Mouse (Mus musculus) c-Kit-positive CD71-positive TER-119-positive erythroid progenitor cells, embryonic 14.5 days (primary cell): ENCODE results near the gene Cabp4.
A peak's percentile ranks its signal among the peaks of the same experiment; 100 is the strongest.
"Not testable (repeated sequence)": the region's sequence is repeated elsewhere in the genome, so short reads cannot be mapped to it uniquely, and the experiment has no call there.

Experiments used
- DNase-seq: peaks from one replicate; pipeline ENCODE4 v3.0.0-alpha.2; 2013; ENCODE audit warnings: low spot score

Cabp4 gene

GRCm38 (mm10) chr19:4122411-4123370, 21.1 kb downstream of the Cabp4 start:
- peak; percentile 65 for DNase-seq

DNA sequence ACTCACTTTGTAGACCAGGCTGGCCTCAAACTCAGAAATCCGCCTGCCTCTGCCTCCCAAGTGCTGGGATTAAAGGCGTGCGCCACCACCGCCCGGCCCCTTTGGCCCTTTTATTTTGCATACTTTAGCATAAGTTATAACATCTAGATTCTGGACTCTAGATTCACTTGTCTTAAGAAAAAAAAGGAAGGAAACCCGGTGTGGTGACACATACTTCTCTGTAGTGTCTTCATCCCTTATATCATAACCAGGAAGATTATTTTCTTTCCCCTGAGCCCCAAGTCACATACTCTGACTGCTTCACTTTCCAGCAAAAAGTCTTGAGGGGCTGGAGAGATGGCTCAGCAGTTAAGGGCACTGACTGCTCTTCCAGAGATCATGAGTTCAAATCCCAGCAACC, 21.9 kb downstream of the Cabp4 start:
- DNase-seq = not testable (repeated sequence)

DNA sequence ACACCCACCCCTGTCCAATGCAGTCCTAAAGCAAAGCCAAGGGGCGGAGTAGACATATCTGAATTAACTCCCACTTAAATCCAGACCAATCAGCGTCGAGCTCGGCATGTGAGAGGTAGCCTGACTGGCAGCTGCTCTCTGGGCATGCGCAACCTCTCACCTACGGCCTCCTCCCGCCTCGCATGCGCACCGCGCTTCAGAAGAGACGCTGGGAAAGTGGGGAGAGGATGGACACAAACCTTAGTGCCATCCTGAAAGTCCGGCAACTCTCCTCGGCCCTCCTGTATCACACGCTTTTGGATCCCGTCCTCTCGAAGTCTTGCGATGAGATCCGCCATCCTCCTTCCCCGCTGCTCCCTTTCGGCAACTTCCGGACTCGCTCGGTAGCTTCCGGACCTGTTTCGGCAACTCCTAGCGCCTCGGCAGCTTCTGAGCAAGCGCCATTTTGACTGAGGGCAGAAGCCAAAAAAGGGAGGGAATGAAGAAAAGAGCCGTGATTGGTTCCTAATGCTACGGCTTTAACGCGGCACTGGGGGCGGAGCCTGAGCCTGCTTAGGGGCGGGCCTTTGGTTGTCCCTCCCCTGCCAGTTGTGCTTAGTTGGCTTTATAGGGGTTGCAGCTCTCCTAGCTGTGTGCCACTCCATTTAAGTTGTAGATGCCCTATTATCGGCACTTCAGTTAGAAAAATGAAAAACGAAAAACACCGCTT, 22.6 kb downstream of the Cabp4 start:
- peak; percentile 98 for DNase-seq

GRCm38 (mm10) chr19:4120496-4120895, 23.3 kb downstream of the Cabp4 start:
- DNase-seq = no peak

GRCm38 (mm10) chr19:4119716-4120487, 23.9 kb downstream of the Cabp4 start:
- DNase-seq = no peak

DNA sequence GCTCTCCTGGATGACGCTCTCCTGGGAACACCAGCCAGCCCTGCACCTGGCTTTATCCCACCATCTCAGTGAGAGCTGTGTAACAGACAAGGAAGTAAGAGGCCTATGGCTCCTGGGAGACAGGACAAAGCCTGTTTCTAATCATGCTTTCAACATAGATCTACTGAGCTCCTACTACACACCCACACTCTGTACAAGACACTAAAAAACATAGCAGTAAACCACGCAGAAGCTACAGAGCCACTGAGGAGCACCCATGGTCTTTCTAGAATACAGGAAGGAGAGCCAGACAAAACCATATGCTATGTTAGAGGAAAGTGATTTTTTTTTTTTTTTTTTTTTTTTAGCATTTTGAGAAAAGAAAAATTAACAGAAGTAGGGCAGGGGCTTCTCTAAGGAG, 25.5 kb downstream of the Cabp4 start:
- DNase-seq = no peak

- no peak for DNase-seq
Observed at GRCm38 (mm10) chr19:4117006-4117405, 26.8 kb downstream of the Cabp4 start.

DNA sequence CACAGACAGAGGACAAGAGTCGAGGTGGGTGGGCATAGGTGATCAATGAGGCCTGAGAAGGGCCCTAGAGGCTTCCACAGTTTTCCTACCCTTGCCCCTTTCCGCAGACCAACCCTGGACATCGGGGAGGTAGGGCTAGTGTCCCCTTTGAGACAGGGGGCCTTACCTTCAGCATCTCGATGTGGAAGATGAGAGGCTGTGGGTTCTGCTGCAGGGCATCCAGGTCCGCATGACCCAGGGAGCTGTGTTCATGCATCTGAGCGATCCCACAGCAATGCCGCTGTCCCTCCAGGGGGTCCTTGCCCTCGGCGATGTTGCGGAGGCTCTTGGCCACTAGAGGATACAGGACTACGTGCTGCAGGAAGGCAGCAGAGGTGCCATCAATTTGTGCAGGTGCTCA, 28.0 kb downstream of the Cabp4 start:
- no peak for DNase-seq

DNA sequence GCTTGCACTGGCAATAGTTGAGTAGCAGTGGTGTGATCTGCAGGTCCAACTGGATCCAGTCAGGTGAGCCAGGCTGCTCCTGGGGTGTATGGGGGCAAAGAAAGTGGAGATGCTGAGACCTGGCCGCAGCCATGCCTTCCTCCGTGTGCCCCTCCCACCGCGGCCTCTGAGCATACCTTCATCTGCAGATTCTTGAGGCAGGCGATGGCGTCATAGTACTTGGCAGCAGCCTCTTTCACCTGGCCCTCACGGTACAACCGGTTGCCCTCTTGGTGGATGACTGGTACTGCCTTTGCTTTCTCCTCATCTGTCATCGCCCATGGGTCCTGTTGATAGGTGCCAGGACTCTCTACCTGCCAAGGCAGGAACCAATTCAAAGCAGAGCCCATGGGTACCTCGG, 28.7 kb downstream of the Cabp4 start:
- DNase-seq = no peak

GRCm38 (mm10) chr19:4114551-4114950, 29.3 kb downstream of the Cabp4 start:
- DNase-seq = no peak

- DNase-seq = no peak
Observed at GRCm38 (mm10) chr19:4113806-4114230, 30.0 kb downstream of the Cabp4 start.

GRCm38 (mm10) chr19:4113186-4113805, 30.5 kb downstream of the Cabp4 start:
- no peak for DNase-seq

DNA sequence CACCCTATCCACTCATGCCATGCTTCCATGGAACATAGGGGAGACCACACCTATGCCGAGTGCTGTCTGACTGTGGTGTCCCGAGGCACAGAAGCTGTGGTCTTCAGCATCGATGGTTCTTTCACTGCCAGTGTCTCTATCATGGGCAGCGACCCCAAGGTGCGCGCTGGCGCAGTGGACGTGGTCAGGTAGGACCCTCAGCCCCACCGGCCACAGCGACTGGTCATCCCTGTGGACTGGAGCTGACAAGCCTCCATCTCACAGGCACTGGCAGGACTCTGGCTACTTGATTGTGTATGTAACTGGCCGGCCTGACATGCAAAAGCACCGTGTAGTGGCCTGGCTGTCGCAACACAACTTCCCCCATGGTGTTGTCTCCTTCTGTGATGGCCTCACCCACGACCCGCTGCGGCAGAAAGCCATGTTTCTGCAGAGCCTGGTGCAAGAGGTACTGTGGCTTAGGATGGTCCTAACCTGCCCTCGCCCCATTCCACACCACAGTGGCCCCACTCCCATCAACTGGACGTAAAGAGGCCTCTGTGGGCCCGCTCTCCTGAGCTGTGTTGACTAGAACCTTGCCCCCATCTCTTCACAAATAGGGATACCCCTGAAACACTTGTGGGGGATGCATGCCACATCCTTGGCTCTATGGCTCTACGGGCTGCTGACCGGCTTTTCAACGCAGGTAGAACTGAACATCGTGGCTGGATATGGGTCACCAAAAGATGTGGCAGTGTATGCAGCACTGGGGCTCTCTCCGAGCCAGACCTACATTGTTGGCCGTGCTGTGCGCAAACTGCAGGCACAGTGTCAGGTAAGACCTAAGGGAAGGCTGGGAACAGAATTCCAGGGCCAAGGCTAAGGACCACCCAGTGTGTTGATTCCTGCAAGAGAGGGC, 31.5 kb downstream of the Cabp4 start:
- DNase-seq = no peak

DNA sequence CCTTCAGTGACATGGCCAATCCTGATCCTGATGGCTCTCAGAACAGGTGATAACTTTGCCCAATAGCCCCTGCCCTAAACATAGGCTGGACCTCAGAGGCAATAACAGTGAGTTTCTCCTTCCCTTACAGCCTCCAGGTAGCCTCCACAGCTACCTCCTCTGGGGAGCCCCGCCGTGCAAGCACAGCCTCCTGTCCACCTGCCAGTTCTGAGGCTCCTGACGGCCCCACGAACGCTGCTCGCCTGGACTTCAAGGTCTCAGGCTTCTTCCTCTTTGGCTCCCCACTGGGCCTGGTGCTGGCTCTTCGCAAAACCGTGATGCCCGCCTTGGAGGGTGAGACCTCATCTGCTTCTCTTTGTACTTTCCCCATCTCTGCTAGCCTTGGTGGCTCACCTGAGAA, 35.3 kb downstream of the Cabp4 start:
- no peak for DNase-seq

GRCm38 (mm10) chr19:4106654-4107053, 37.2 kb downstream of the Cabp4 start:
- DNase-seq = no peak

GRCm38 (mm10) chr19:4104675-4105194, 39.1 kb downstream of the Cabp4 start:
- DNase-seq = no peak

DNA sequence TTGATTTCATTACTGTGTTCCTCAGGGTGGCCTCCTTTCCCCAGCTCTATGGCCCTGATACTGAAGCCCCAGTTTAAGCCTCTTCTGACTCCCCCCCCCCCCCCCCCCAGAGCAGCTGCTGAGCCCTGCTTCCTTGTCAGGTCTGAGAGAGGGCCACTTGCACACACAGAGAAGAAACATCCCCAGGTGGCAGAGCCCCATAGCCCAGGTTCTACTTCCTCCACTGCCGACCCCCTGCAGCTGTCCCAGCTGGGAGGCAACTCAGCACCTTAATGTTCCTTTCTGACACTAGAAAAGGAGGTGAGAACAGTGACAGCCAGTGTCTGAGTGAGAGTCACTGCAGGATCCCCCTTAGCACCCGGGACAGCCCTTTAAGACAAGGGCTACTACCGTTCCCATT, 40.0 kb downstream of the Cabp4 start:
- no peak for DNase-seq

GRCm38 (mm10) chr19:4103294-4103693, 40.5 kb downstream of the Cabp4 start:
- DNase-seq = no peak

DNA sequence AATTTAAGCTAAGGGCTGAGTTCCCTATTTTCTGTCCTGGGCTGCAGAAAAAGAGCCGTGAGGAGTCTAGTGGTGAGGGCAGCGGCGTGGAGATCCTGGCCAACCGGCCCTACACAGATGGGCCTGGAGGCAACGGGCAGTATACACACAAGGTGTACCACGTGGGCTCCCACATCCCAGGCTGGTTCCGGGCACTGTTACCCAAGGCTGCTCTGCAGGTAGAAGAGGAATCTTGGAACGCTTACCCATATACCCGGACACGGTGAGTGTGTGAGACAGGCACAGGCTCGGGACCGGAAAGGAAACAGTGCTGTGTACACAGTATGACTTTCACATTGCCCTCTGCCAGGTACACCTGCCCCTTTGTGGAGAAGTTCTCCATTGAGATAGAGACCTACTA, 41.2 kb downstream of the Cabp4 start:
- DNase-seq = no peak

DNA sequence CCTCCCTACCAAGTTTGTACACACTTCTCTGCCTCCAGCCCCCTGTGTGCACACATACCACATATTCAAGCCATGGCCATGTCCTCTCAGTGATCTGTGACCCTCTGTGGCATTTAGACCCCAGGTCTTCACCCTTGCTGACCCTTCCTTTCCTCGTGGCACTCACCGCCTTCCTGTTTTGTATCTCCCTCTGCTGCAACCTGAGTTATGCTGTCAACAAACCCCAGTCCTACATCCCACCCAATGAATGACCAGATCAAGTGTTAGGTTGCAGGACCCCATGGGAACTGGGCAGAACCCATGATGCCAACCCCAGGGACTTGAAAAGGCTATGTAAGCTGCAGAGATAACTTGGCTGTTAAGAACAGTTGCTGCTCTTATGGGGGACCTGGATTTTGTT, 41.8 kb downstream of the Cabp4 start:
- DNase-seq = no peak

DNA sequence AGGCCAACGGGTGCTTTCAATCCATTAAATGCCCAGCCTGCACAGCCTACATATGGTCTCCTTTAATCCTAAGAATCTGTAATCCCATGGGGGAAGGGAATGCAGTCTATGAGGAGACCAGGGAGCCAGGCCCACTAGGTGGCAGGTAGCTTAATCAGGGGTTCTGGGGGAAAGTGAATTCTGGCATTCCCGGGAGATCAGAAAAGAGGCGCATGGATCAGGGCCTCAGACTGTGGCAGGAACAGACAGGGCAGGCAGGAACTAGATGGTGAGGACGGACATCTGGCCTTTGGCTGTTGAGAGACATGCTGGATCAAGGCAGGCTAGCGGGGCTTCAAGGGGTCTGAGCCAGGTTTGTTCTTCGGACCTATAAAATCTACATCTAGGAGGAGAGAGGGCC, 42.4 kb downstream of the Cabp4 start:
- no peak for DNase-seq
